Mouse (Mus musculus) adrenal gland, postnatal 10 days (tissue): ENCODE measurements around the gene Il2ra. TPM values are rescaled to one million over a fixed set of nuclear protein-coding genes. Genes with fewer than 3 reads are reported as not detected.
A peak's percentile ranks its signal among the peaks of the same experiment; 100 is the strongest.

Source experiments
- DNase-seq: peaks from one replicate; pipeline ENCODE4 v3.0.0; 2021; ENCODE audit warnings: mixed read lengths
- total RNA-seq, 2 experiments: library from RNA; stranded (reverse); gene quantifications; 2 replicates each; pipeline ENCODE4 v1.2.3; 2021

Gene Il2ra
- total RNA-seq, 2 experiments from 2014 or later = 0.48 to 0.66 TPM

- DNase-seq = peak; percentile 33
Measured at GRCm38 (mm10) chr2:11653330-11653729, 10.7 kb downstream of the Il2ra start.

DNA sequence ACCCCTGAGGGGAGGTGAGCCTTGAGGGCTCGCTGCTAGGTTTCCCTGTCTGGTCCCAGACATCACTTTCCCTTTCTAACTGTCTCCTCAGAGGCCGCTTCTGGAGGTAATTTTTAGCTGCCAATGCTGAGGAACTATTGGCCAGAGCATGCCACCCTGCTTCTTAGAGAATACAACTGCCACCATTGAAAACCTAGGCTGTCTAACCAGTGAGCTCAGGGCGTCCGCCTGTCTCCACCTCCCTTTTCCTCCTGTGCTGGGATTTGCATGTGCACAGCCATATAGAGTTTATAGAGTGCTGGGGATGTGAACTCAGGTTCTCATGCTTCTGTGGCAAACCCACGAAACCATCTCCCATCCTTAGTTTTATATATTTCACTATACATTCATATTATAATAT lies 11.2 kb downstream of the Il2ra start:
- no peak for DNase-seq

DNA sequence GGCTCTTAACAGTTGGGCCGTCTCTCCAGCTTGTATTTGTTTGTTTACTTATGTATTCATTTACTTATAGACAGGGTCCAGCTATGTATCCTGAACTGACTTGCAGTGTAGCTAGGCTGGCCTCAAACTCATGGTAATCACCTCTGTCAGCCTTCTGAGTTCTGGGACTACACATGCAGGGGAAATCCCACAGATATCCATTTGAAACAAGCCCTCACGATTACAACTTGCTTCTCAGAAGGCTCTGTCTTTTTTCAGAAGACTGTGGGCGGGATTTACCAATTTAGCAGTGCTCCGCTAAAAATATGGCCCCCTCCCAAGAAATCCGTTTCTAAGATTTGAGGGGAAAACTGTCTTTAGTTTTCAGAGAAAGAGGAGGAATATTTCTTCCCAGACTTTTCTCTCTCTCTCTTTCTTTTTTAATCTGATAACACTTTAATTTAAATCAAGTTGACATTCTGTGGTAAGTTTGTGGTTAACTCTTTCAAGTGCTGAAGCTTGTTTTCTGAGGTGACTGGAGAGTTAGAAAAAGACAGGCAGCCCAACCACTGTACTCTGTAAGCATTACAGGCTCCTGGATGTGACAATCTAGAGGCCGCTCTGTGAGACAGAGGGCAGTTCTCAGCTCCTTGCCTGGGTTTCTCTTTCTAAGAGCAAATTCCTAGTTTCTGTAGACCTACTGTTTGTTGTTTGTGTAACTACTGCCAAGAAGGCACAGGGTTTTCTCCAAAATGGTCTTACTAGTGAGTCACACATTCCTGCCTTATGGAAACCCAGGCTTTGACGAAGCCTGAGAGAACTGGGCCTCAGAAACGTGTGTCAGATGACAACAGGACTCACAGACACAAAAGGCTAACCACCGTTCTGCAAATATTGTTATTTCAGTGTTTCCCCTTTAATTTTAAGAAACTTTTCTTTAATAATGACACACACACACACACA lies 12.7 kb downstream of the Il2ra start:
- DNase-seq = no peak

DNA sequence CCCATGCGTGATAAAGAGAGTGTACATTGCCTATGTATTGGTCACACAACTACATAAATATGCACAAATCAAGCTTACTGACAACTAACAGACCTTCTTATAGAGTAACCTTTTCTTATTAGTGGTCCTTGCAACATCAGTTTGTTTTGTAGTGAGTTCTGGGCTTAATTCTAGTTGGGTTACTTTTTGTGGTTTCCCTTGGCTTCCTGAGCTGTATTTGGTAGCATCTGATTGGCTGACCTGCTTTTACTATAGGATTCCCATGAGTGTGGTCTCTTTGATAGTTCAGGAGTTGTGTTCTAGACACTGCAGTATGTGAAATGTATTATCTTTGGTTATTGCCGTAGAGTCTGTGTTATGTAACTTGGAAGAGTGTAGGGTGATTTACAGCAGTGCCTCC lies 15.0 kb downstream of the Il2ra start:
- no peak for DNase-seq

DNA sequence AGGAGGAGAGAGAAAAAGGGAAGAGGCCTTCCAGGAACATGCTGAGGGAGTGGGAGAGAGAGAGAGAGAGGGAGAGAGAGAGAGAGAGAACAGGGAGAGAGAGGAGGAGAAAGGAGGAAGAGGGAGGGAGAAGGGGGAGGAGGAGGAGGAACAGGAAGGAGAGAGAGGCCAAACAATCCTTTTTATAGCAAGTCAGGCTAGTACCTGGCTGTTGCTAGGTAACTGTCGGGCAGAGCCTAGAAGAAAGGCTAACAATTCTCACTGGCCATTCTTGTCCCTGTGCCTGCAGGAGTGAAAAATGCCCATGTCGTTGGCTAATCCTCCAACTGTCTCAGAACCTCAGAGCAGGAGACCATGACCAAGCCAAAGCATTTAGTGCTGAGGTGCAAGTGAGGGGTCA lies 16.7 kb downstream of the Il2ra start:
- no peak for DNase-seq

GRCm38 (mm10) chr2:11662143-11662906 lies 19.7 kb downstream of the Il2ra start:
- no peak for DNase-seq

DNA sequence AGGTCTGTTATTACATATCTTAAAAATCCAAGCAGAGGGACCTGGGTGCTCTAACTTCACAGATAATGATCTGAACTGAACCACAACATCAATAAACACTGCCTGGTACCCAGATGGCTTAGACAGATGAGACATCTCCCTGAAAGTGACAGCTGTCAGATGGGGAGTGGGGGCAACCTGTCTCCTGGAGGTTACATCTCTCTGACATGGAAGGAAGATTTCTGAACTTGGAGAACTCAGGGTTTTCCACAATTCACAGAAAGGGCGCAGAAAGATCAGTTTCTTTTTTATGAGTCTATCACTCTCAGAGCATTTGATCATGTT lies 20.3 kb downstream of the Il2ra start:
- DNase-seq = no peak

- peak; percentile 87 for DNase-seq
Measured at GRCm38 (mm10) chr2:11663961-11664360, 21.4 kb downstream of the Il2ra start.

- peak; percentile 63 for DNase-seq
Measured at GRCm38 (mm10) chr2:11664367-11664766, 21.8 kb downstream of the Il2ra start.

DNA sequence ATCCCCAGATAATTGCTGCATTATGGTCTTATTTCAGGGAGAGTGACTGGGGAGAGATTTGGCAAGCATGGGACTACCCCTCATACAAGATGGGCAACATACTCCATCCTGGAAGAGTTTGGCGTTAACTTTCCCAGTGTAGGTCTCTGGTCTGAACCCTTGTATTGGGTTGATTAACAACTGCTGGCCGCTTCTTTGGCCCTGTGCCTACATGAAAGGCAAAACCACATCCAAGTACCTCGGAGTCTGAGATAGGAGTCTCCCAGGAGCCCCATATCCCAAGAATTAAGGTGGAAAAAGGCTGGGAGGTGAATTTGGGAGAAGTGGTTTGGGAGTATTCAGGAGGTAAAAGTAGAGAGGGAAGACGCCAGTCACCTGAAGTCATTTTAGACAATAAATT lies 22.2 kb downstream of the Il2ra start:
- DNase-seq = peak; percentile 37

DNA sequence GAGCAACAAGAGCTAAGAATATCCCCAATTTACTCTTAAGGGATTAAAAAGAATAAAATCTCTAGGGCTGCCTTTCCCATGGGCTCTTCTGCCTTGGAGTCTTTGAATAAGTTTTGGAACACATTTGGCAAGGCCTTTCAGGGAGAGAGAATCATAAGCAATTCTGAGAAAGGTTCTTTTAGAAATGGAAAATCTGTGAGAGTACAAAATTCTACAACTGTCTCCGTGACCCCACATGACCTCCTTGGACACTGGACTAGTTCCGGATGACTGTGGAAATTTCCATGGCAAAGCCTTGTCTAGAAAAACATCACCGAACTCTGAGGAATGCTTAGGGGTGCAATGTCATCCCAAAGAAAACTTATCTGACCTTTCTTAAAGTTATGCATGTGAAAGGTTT lies 22.7 kb downstream of the Il2ra start:
- peak; percentile 32 for DNase-seq

DNA sequence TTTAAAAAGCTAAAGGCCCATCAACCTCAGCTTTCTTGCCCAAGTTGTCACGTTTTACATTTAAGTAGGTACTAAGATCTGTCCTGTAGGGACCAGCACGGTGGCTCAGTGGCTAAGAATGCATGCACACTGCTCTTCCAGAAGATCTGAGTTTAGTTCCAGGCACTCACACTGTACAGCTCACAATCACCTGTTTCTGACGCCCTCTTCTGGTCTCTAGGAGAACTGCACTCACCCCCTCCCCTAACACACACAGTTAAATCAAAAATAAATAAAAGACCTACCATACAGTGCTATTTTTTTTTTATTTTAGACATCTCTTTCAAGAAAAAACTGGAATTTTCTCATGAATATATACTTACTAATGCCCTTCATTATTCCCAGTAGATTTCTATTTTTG lies 29.5 kb downstream of the Il2ra start:
- DNase-seq = no peak

- DNase-seq = no peak
Measured at GRCm38 (mm10) chr2:11679626-11680025, 37.0 kb downstream of the Il2ra start.

GRCm38 (mm10) chr2:11682712-11683111 lies 40.1 kb downstream of the Il2ra start:
- no peak for DNase-seq

- DNase-seq = no peak
Measured at GRCm38 (mm10) chr2:11686512-11686911, 43.9 kb downstream of the Il2ra start.

DNA sequence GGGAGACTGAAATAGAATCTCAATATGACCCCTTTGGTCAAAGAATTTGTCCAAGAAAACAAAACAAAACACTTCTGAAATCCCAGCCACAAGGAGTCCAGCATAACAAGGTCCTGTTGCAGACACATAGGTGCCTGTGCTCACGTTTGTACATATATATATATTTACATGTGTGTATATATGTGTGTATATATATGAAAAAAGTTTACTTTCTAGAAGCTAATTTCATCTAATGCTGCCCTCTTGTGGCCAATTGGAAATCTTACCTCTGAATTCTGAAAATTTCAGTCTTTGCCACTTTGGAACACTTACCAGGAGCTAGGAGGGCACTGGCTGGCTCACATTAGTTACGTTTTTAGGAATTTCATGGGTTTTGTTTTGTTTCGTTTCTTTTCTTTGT lies 44.8 kb downstream of the Il2ra start:
- no peak for DNase-seq

GRCm38 (mm10) chr2:11690201-11690890 lies 47.7 kb downstream of the Il2ra start:
- no peak for DNase-seq

DNA sequence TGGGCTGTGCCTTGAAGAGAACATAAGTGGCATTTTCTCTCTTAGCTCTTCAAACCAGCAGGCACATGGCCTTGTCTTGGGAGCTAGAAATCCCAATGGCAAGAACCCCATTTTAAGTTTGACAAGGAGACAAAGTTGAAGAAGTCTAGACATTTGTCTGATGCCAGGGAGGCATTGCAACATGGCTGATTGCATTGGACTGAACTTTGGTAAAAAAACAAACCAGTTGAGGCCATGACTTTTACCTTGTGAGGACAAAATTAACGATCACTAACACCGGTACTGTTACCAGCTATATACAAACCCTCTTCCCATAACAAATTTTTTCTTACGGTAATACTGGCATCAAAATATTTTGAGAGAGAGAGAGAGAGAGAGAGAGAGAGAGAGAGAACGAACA lies 50.7 kb downstream of the Il2ra start:
- peak; percentile 48 for DNase-seq

- no peak for DNase-seq
Measured at GRCm38 (mm10) chr2:11694104-11694503, 51.5 kb downstream of the Il2ra start.

GRCm38 (mm10) chr2:11695867-11696266 lies 53.3 kb downstream of the Il2ra start:
- no peak for DNase-seq

GRCm38 (mm10) chr2:11698994-11699393 lies 56.4 kb downstream of the Il2ra start:
- DNase-seq = no peak

DNA sequence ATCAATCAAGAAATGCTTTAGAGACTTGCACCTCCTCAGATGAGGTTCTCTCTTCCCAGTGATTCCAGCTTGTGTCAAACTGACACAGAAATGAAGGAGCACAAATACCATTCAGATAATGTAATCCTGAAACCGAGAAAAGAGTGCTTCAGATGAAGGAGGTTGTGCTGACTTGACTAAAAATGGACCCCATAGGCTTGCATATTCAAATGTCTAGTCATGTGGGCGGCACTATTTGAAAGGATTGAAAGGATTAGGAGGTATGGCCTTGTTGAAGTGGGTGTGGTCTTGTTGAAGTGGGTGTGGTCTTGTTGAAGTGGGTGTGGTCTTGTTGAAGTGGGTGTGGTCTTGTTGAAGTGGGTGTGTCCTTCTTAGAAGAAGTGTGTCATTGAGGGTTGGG lies 57.3 kb downstream of the Il2ra start:
- no peak for DNase-seq
